Mouse (Mus musculus): ENCODE measurements around the gene Pard3.

GRCm38 (mm10) chr8:127082486-127082885 is 18.8 kb downstream of the Pard3 start:
- TF ChIP-seq CTCF (conservative IDR thresholded peaks at IDR 0.05; ENCODE audit: low read length) = no peak
- TF ChIP-seq POU5F1 (IDR thresholded peaks at IDR 0.05; ENCODE audit: borderline replicate concordance, low read length) = no peak
- no peak for TF ChIP-seq NANOG (IDR thresholded peaks at IDR 0.05; ENCODE audit: borderline replicate concordance, low read length)

Measured in E14TG2a.4 (cell line).